Mouse (Mus musculus) heart, postnatal 25 days (tissue): ENCODE results near the gene Klk8. TPM values are rescaled to one million over a fixed set of nuclear protein-coding genes. Genes with fewer than 3 reads are reported as not detected.

Experiments
- DNase-seq: peaks from one replicate; pipeline ENCODE4 v3.0.0; 2022; ENCODE audit warnings: low spot score
- intact Hi-C: fragments of 180-260 bp; cut with DNase I; formaldehyde crosslinking; loops from one replicate; pipeline ENCODE4 v1.15.1; 2025
- total RNA-seq, 2 experiments: library from RNA; stranded (reverse); gene quantifications; 2 replicates each; pipeline ENCODE4 v1.2.3; 2021

The Klk8 gene
- total RNA-seq = 10 to 100 TPM; 12.6 to 13.3 TPM

DNA sequence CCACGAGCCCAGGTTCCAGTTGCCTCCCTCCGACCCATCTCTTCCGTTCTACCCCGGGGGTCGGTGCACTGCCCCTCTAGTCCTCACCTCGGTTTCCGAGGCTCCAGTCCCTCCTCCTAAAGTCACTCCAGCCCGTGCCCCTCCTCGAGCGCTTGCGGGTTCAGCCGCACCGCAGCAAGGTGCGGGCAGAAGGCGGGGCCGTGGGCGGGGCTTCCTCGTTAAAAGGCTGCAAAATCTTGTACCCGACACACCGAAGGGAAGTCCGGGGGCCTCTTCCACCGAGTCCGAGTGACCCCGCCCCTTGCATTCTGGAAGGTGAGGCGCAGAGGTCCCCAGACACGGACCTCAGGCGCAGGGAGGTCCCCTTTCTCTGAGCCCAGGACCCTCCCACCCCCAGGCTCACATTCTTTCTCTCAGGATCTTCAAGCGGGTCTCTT, at the start of gene Klk8:
Gene Klk8, plus strand, starts transcription at position 245 of the 437 bp plus-strand sequence.
- no peak for DNase-seq
- intact Hi-C loops = no loop called here

DNA sequence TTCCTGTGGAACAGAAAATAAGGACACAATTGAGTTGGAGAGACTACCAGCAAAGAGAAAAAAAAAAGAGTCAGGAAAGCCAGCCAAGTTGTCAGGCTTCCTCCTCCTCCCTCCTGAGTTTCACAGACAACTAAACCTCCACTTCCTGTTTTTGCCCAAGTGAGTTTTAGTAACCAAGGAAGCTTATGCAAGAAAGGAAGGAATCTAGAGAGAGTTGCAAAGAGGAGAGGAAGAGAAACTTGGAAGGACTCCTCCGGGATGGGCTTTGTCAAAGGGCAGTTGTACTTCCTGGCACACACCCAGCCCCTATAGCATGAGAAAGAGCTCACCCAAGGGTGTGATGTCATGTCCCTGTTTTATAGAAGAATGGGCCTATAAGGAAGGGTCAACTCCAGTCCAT, 49.6 kb upstream of the Klk8 start:
- intact Hi-C loops = loop anchor here (5.0 kb wide), 1 partner anchor 65 kb away; no protein-coding TSS in a partner anchor
- DNase-seq = peak; percentile 7

DNA sequence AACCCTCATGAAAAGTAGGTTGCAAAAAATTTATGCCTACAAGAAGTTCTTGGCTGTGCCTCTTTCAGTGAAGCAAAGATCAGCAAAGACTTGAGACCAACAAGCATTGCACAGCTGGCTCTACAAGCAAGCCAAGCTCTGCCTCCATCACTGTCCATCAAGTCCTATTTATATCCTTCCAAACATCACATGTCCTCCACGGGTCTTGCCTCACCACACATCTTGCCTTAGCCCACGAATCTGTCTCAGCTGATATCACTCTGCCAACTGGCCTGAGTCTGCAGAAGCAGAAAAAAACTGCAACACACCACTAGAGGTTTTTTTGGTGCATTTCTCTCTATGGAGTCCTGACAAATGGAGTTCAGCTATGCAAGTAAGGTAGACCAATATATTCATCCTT, 44.6 kb upstream of the Klk8 start:
- intact Hi-C loops = no loop called here
- DNase-seq = no peak

GRCm38 (mm10) chr7:43766484-43766883, 30.9 kb upstream of the Klk8 start:
- no peak for DNase-seq
- intact Hi-C loops = no loop called here

DNA sequence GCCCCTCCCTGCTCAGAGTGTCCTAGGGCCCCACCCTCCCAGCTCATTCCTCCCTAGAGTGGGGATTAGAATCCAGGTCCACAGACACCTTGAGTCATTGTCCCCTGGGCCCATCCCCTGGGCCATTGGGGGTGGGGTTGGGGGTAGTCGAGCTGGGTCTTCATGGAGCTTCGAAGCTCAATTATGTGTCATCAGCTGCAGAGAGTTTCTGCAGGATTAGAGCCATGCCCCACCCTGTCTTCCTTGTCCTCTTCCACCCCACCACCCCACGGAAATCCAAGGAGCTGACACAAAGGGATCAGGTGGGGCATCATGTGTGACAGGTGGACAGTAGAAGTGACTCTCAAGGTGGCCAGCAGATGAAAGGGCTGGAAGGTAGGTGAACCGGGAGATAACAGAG, 28.8 kb upstream of the Klk8 start, which contains the start of gene Klk12:
Gene Klk12, plus strand, starts transcription at position 301 of the 400 bp plus-strand sequence.
- DNase-seq = no peak
- intact Hi-C loops = no loop called here

DNA sequence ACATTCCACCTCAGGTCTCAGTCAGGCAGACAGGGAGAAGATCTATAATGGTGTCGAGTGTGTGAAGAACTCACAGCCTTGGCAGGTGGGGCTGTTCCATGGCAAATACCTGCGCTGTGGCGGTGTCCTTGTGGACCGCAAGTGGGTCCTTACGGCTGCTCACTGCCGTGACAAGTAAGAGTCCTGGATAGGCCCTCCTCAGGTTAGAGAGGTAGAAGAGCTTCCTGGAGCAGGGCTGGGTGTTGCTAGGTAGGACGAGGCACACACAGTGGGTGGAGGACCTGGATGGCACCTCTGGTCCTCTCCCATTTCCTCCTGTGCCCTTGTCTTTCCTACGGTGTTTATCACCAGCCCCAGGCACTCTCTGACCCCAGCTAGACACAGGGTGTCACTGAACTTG, 27.7 kb upstream of the Klk8 start:
- intact Hi-C loops = no loop called here
- no peak for DNase-seq

- DNase-seq = no peak
- intact Hi-C loops = no loop called here
These were observed 26.7 kb upstream of the Klk8 start for GRCm38 (mm10) chr7:43770701-43771100.

- DNase-seq = no peak
- intact Hi-C loops = no loop called here
These were observed 25.5 kb upstream of the Klk8 start for GRCm38 (mm10) chr7:43771916-43772315.

DNA sequence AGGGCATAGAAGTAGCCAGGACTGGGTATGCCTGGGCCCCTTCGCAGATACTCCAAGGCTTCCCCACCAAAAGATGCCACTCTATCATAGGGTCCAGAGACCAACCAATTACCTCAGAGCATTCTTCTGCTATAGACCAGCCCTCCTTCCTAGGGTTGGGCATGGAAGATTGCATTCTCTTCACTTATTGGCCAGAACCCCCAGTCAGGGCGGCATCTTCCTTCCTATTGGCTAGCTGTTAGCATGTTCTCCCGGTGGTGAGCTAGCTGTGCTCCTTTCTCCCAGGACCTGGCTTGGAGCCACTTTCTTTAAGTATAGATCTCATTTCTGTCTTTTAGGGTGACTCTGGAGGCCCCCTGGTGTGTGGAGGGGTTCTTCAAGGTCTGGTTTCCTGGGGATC, 24.5 kb upstream of the Klk8 start:
- intact Hi-C loops = no loop called here
- DNase-seq = no peak

DNA sequence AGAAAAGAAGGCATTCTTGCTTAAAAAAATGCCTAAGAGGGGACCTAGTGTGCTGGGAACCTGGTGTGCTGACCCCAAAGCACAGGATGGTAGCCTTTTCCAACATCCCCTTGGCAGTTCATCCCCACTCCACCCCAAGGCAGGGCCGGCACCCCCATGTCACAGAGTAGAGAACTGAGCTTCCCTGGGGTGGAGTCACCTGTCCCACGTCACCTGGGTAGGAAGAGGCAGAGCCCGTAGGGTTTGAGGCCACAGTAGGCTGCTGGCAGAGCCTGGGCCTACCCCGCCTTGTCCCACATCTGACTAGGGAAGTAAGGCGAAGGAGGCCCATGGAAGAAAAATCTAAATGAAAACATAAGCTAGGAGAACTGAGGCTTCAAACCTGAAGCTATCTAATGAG, 23.0 kb upstream of the Klk8 start, which contains the start of gene Klk11:
Gene Klk11, plus strand, starts transcription at position 241 of the 400 bp plus-strand sequence.
- intact Hi-C loops = no loop called here
- DNase-seq = no peak

GRCm38 (mm10) chr7:43774802-43775201, 22.6 kb upstream of the Klk8 start:
- no peak for DNase-seq

GRCm38 (mm10) chr7:43775311-43776057, 21.9 kb upstream of the Klk8 start:
- no peak for DNase-seq
- intact Hi-C loops = no loop called here

More at GRCm38 (mm10) chr7:43774802-43775201, 22.6 kb upstream of the Klk8 start:
- intact Hi-C loops = no loop called here

DNA sequence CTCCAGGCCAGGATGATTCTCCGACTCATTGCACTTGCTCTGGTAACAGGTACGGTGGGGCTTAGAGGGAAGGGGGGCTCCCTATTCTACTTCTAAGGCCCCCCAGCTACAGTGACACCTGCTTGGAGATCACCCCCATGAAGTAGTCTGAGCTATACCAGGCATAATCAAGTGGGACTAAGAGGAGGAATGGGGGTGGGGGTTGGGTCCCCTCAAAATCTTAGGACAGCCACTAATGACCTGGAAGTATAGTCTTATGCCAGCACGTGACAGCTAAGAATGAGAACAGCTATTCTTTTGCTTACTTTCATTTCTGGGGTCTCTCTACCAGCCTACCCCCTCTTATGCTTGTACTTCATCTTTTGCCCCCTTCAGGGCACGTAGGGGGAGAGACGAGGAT, 20.9 kb upstream of the Klk8 start:
- intact Hi-C loops = no loop called here
- no peak for DNase-seq

DNA sequence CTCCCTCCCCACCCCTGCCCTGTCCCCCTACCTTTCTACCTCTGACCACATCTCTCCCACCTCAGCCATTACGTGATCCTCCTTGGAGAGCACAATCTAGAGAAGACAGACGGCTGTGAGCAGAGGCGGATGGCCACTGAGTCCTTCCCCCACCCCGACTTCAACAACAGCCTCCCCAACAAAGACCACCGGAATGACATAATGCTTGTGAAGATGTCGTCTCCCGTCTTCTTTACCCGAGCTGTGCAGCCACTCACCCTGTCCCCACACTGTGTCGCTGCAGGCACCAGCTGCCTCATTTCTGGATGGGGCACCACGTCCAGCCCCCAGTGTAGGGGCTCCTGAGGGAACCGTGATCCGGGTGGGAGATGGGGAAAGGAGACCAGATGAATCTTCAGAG, 20.0 kb upstream of the Klk8 start:
- intact Hi-C loops = no loop called here
- no peak for DNase-seq

- intact Hi-C loops = no loop called here
- no peak for DNase-seq
These were observed 19.0 kb upstream of the Klk8 start for GRCm38 (mm10) chr7:43778176-43778970.

DNA sequence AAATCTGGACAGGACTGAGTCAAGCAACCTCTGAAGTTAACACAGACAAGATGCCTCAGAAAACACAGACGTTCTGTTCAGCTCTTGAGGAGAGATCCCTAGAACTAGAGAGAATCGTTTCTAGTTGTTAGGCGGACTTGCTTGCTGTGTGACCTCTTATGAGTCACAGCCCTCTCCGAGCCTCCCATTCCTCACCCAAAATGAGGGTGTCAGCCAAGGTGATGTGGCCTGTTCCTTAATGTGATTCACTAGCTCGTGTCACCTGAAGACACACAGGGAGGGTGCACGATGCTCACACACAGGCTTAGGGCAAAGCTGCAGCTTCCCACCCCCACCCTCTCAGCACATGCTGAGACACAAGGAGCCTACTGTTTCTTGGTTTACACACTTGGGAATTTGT, 17.1 kb upstream of the Klk8 start:
- DNase-seq = no peak
- intact Hi-C loops = loop anchor here (10.0 kb wide), 1 partner anchor 195 kb away; no protein-coding TSS in a partner anchor

- DNase-seq = no peak
These were observed 16.6 kb upstream of the Klk8 start, which contains the start of gene Klk10 for GRCm38 (mm10) chr7:43780746-43781145. Klk10 (plus strand) TSS chr7:43781035.

DNA sequence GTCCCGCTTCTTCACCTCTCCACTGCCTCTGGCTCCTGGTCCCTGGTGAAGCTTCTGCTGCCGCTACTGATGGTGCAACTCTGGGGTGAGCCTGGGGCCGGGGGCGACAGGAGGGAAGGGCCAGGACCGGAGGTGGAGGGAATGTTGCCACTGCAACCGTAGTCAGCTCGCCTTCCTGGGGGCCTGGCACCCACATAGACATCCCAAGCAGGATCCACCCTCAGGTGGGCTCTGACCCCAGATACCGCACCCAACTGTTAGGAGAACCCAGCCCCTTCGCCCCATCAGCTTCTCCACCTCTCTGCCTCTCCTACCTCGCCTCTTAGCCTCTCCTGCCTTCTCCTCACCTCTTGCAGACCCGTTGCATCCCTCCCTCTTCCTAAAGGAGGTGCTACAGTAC, 15.8 kb upstream of the Klk8 start:
- no peak for DNase-seq

More at GRCm38 (mm10) chr7:43780746-43781145, 16.6 kb upstream of the Klk8 start, which contains the start of gene Klk10:
- intact Hi-C loops = loop anchor here (10.0 kb wide), 1 partner anchor 196 kb away; no protein-coding TSS in a partner anchor

GRCm38 (mm10) chr7:43782275-43783265, 14.8 kb upstream of the Klk8 start:
- intact Hi-C loops = loop anchor here (2.0 to 10.0 kb wide), 2 partner anchors 100 to 198 kb away; no protein-coding TSS in a partner anchor
- peak; percentile 40 for DNase-seq

More for the DNA sequence above, 15.8 kb upstream of the Klk8 start:
- intact Hi-C loops = loop anchor here (10.0 kb wide), 1 partner anchor 197 kb away; no protein-coding TSS in a partner anchor
